Comparison of ENCODE assay signal across 16 mouse cellular contexts in genomic region chr2:94279596-94279995, GRCm38 (mm10).
"Had no signal": no experiment of that assay in that cellular context is flagged by ENCODE, and none has a peak within 500 bp of the region (broad histone marks: within the 10 kb centered on the region; RNA-seq: fewer than 3 reads in every experiment).

No protein-coding gene starts in this region.

- H3K36me3 ChIP-seq: neural tube, embryonic 13.5 days; neural tube, embryonic 15.5 days; stomach, embryonic 15.5 days had no signal

- H3K9ac ChIP-seq: neural tube, embryonic 13.5 days; neural tube, embryonic 15.5 days; stomach, embryonic 15.5 days had no signal

- H3K27me3 ChIP-seq: neural tube, embryonic 15.5 days had no signal

- H3K4me1 ChIP-seq: neural tube, embryonic 13.5 days; neural tube, embryonic 15.5 days; stomach, embryonic 15.5 days had no signal

- H3K9me3 ChIP-seq: neural tube, embryonic 13.5 days; neural tube, embryonic 15.5 days; stomach, embryonic 15.5 days had no signal

- H3K4me3 ChIP-seq: neural tube, embryonic 13.5 days; neural tube, embryonic 15.5 days; stomach, embryonic 15.5 days had no signal

- H3K27ac ChIP-seq: neural tube, embryonic 13.5 days; neural tube, embryonic 15.5 days; stomach, embryonic 15.5 days; stomach, postnatal 0 days had no signal

- DNase-seq: retina, postnatal 1 day; right cerebral cortex, adult 18-20 months; right cerebral cortex, postnatal 14 days; right cerebral cortex, postnatal 25 days; right cerebral cortex, postnatal 4 days; spleen, adult 18-20 months; thymus, adult 18-20 months; thymus, adult 2 months; thymus, postnatal 14 days; thymus, postnatal 25 days; thymus, postnatal 36 days; thymus, postnatal 4 days had no signal

- H3K4me2 ChIP-seq: neural tube, embryonic 13.5 days; neural tube, embryonic 15.5 days; stomach, embryonic 15.5 days had no signal
